Mouse (Mus musculus): ENCODE results near the gene Uroc1.

Uroc1 gene

GRCm38 (mm10) chr6:90359445-90359844 is 26.4 kb downstream of the Uroc1 start:
- DNase-seq = no peak

- no peak for DNase-seq
These were observed 27.1 kb downstream of the Uroc1 start for GRCm38 (mm10) chr6:90360024-90360781.

GRCm38 (mm10) chr6:90360922-90361614 is 28.0 kb downstream of the Uroc1 start:
- DNase-seq = no peak

GRCm38 (mm10) chr6:90363301-90363700 is 30.2 kb downstream of the Uroc1 start:
- no peak for DNase-seq

GRCm38 (mm10) chr6:90368976-90369724 is 36.1 kb downstream of the Uroc1 start, which contains the start of gene Zxdc:
TSS of gene Zxdc (plus strand) at chr6:90369492.
- peak; percentile 98 to 99 for DNase-seq

GRCm38 (mm10) chr6:90369725-90370553 is 36.9 kb downstream of the Uroc1 start:
- DNase-seq = peak; percentile 23 to 32

- no peak for DNase-seq
These were observed 41.6 kb downstream of the Uroc1 start for GRCm38 (mm10) chr6:90374647-90375046.

- DNase-seq = no peak
These were observed 44.6 kb downstream of the Uroc1 start for GRCm38 (mm10) chr6:90377708-90378107.

GRCm38 (mm10) chr6:90381465-90381864 is 48.4 kb downstream of the Uroc1 start:
- no peak for DNase-seq

GRCm38 (mm10) chr6:90390629-90391028 is 57.5 kb downstream of the Uroc1 start:
- no peak for DNase-seq

GRCm38 (mm10) chr6:90393948-90394347 is 60.9 kb downstream of the Uroc1 start:
- DNase-seq = no peak

GRCm38 (mm10) chr6:90395751-90396150 is 62.7 kb downstream of the Uroc1 start:
- DNase-seq = no peak

GRCm38 (mm10) chr6:90397291-90397690 is 64.2 kb downstream of the Uroc1 start:
- no peak for DNase-seq

- DNase-seq = no peak
These were observed 75.5 kb downstream of the Uroc1 start for GRCm38 (mm10) chr6:90408632-90409031.

GRCm38 (mm10) chr6:90410972-90411371 is 77.9 kb downstream of the Uroc1 start:
- DNase-seq = no peak

GRCm38 (mm10) chr6:90411926-90412325 is 78.8 kb downstream of the Uroc1 start:
- no peak for DNase-seq
